In genomic region chr8:123014429-123014828, GRCm38 (mm10) we compare ENCODE assay signal across 16 mouse cellular contexts. TPM values are rescaled to one million over a fixed set of nuclear protein-coding genes. Genes with fewer than 3 reads are reported as not detected.
DNase-seq lines count a peak whose midpoint lies in the region; ATAC-seq and TF ChIP-seq lines count a peak whose summit lies in the region.
"Had no signal": no experiment of that assay in that cellular context is flagged by ENCODE, and none has a peak within 500 bp of the region (broad histone marks: within the 10 kb centered on the region; RNA-seq: fewer than 3 reads in every experiment).

No protein-coding gene starts in this region.

- no peak for TF ChIP-seq CTCF in spleen, adult 2 months (IDR thresholded peaks at IDR 0.05; ENCODE audit: extremely low read depth, insufficient read depth, insufficient read length, insufficient replicate concordance)

- H3K4me2 ChIP-seq in heart, embryonic 12.5 days: no peak overlapping the region
- H3K4me2 ChIP-seq in midbrain, embryonic 14.5 days (ENCODE audit: low read length): no peak overlapping the region
- H3K4me2 ChIP-seq: embryonic facial prominence, embryonic 12.5 days; limb, embryonic 15.5 days; lung, embryonic 14.5 days; neural tube, embryonic 13.5 days had no signal

- no peak for TF ChIP-seq POLR2A in spleen, adult 2 months (IDR thresholded peaks at IDR 0.05; ENCODE audit: low read depth, low read length)

- peak; percentile 47 for DNase-seq in adrenal gland, postnatal 10 days
- DNase-seq in adrenal gland, postnatal 4 days (ENCODE audit: low spot score in 2 of 2): no peak
- peak; percentile 34 to 48 for DNase-seq in heart, adult 18-20 months
- no peak for DNase-seq in spleen, adult 2 months (ENCODE audit: low read depth in 1 of 2, low spot score in 2 of 2)
- no peak for DNase-seq in spleen, postnatal 4 days (ENCODE audit: low spot score in 2 of 2)
- DNase-seq in midbrain, embryonic 14.5 days: no peak
- DNase-seq: kidney, adult 9 months; lung, embryonic 14.5 days; right cerebral cortex, postnatal 4 days; thymus, postnatal 14 days had no signal

- peaks cover 52% of the 10 kb centered on the region for H3K4me1 ChIP-seq in heart, embryonic 12.5 days (replicated peaks)
- peaks cover 27% of the 10 kb centered on the region for H3K4me1 ChIP-seq in spleen, adult 2 months (ENCODE audit: control insufficient read depth, insufficient read depth, insufficient read length)
- H3K4me1 ChIP-seq in midbrain, embryonic 14.5 days (ENCODE audit: control insufficient read depth, insufficient read depth, low read length): 0 out of 2 replicates have a peak, but pooled peaks cover 8% of the 10 kb centered on the region

- no peaks in the 10 kb centered on the region for H3K9me3 ChIP-seq in heart, embryonic 12.5 days (replicated peaks)
- no peaks in the 10 kb centered on the region for H3K9me3 ChIP-seq in midbrain, embryonic 14.5 days (ENCODE audit: control insufficient read depth, low read length)
- H3K9me3 ChIP-seq: embryonic facial prominence, embryonic 12.5 days; limb, embryonic 15.5 days; megakaryocyte, embryonic 14.5 days; neural tube, embryonic 13.5 days had no signal

- no peaks in the 10 kb centered on the region; the same call in 1 of the 2 replicates for H3K36me3 ChIP-seq in heart, embryonic 12.5 days
- no peaks in the 10 kb centered on the region for H3K36me3 ChIP-seq in spleen, adult 2 months (ENCODE audit: control insufficient read depth, insufficient read depth, low read length)
- no peaks in the 10 kb centered on the region for H3K36me3 ChIP-seq in midbrain, embryonic 14.5 days (ENCODE audit: control insufficient read depth, insufficient read depth, low read length)
- H3K36me3 ChIP-seq: limb, embryonic 15.5 days; neural tube, embryonic 13.5 days had no signal

- H3K9ac ChIP-seq in heart, embryonic 12.5 days: no peak overlapping the region
- no peak overlapping the region for H3K9ac ChIP-seq in midbrain, embryonic 14.5 days (replicated peaks; ENCODE audit: low read length)
- H3K9ac ChIP-seq: embryonic facial prominence, embryonic 12.5 days; limb, embryonic 15.5 days; lung, embryonic 14.5 days; neural tube, embryonic 13.5 days had no signal

- ATAC-seq in heart, embryonic 12.5 days (ENCODE audit: insufficient number of reproducible peaks, low FRiP score): no peak
- ATAC-seq in monocyte, adult 5-6 weeks (replicated peaks; ENCODE audit: insufficient number of reproducible peaks, low FRiP score, low TSS enrichment, poor library complexity, severe bottlenecking): peak; percentile 52; the same call in 1 of the 2 replicates
- no peak for ATAC-seq in midbrain, embryonic 14.5 days (ENCODE audit: low FRiP score, low TSS enrichment)

- H3K27me3 ChIP-seq in heart, embryonic 12.5 days (replicated peaks): no peaks in the 10 kb centered on the region
- H3K27me3 ChIP-seq in spleen, adult 2 months (ENCODE audit: control insufficient read depth, insufficient read depth, low read length): no peaks in the 10 kb centered on the region
- H3K27me3 ChIP-seq in midbrain, embryonic 14.5 days (ENCODE audit: control insufficient read depth, insufficient read depth, low read length): no peaks in the 10 kb centered on the region
- H3K27me3 ChIP-seq: embryonic facial prominence, embryonic 12.5 days; limb, embryonic 15.5 days; megakaryocyte, embryonic 14.5 days; neural tube, embryonic 13.5 days had no signal

- no peak overlapping the region for H3K27ac ChIP-seq in heart, embryonic 12.5 days (ENCODE audit: poor library complexity, severe bottlenecking)
- peak overlapping the region; percentile 4; the same call in 1 of the 2 replicates for H3K27ac ChIP-seq in spleen, adult 2 months (ENCODE audit: insufficient read depth, low read length)
- no peak overlapping the region for H3K27ac ChIP-seq in midbrain, embryonic 14.5 days (replicated peaks; ENCODE audit: low read depth, low read length)
- H3K27ac ChIP-seq: embryonic facial prominence, embryonic 12.5 days; limb, embryonic 15.5 days; neural tube, embryonic 13.5 days had no signal

- no peak overlapping the region for H3K4me3 ChIP-seq in heart, embryonic 12.5 days
- H3K4me3 ChIP-seq in spleen, adult 2 months (ENCODE audit: extremely low read depth, insufficient read depth, insufficient read length): no peak overlapping the region
- no peak overlapping the region for H3K4me3 ChIP-seq in midbrain, embryonic 14.5 days (replicated peaks; ENCODE audit: low read depth, low read length)
- H3K4me3 ChIP-seq: embryonic facial prominence, embryonic 12.5 days; limb, embryonic 15.5 days; megakaryocyte, embryonic 14.5 days; neural tube, embryonic 13.5 days had no signal

- WGBS in heart, embryonic 12.5 days: 80% methylated on average over 7 of the region's 7 CpGs
- 65% methylated on average over 7 of the region's 7 CpGs for WGBS in spleen, adult 2 months
- WGBS in midbrain, embryonic 14.5 days: 91% methylated on average over 7 of the region's 7 CpGs

RNA-seq across cellular contexts. Expression of gene Ankrd11, which starts 27.6 kb away (rescaled TPM):
- total RNA-seq in adrenal gland, postnatal 10 days (2021): 100 to 1,000 TPM in 1 of 2 experiments, 10 to 100 TPM in 1; 73.9 to 103 TPM
- 100 to 1,000 TPM; 132 TPM for total RNA-seq in adrenal gland, postnatal 4 days (2021)
- 10 to 100 TPM; 67.7 to 72.7 TPM for total RNA-seq in heart, adult 18-20 months (2021)
- 62.4 and 64.8 TPM in 2 replicates for polyA plus RNA-seq in heart, embryonic 12.5 days (2016; fragmentation: Nextera tagmentation; extraction: Ambion mirVana)
- polyA plus RNA-seq in spleen, adult 2 months (2012; rRNA removed): 76.3 and 77.7 TPM in 2 replicates
- total RNA-seq in monocyte, adult 5-6 weeks (2017): 160 to 261 TPM (median 161 TPM) in 3 replicates
- 42.4 and 46.2 TPM in 2 replicates for polyA plus RNA-seq in midbrain, embryonic 14.5 days (2014; fragmentation: Nextera tagmentation; extraction: Ambion mirVana)

RNA-seq across cellular contexts. Expression of gene Spg7, which starts 48.3 kb away (rescaled TPM):
- 10 to 100 TPM; 64.9 to 82.8 TPM for total RNA-seq in adrenal gland, postnatal 10 days (2021)
- 10 to 100 TPM; 67.6 to 72.6 TPM for total RNA-seq in adrenal gland, postnatal 4 days (2021)
- 10 to 100 TPM; 94.2 to 100.0 TPM for total RNA-seq in heart, adult 18-20 months (2021)
- 77.3 and 79.9 TPM in 2 replicates for polyA plus RNA-seq in heart, embryonic 12.5 days (2016; fragmentation: Nextera tagmentation; extraction: Ambion mirVana)
- polyA plus RNA-seq in spleen, adult 2 months (2012; rRNA removed): 62.6 and 74.1 TPM in 2 replicates
- 42.5 to 63.1 TPM (median 50.2 TPM) in 3 replicates for total RNA-seq in monocyte, adult 5-6 weeks (2017)
- 42.0 and 43.6 TPM in 2 replicates for polyA plus RNA-seq in midbrain, embryonic 14.5 days (2014; fragmentation: Nextera tagmentation; extraction: Ambion mirVana)

Comparison
In these comparisons a context has a peak if more than half of its experiments do, and no peak if none do; other contexts are left out.
1. DNase-seq: peak in adrenal gland, postnatal 10 days (single experiment) and heart, adult 18-20 months (2 of 2); none in adrenal gland, postnatal 4 days (0 of 2), spleen, adult 2 months (0 of 2), spleen, postnatal 4 days (0 of 2) and midbrain, embryonic 14.5 days (single experiment).